Mouse (Mus musculus) monocyte, adult 5-6 weeks (primary cell): ENCODE results near the gene Clec2d. TPM values are rescaled to one million over a fixed set of nuclear protein-coding genes. Genes with fewer than 3 reads are reported as not detected.

Experiments
- ATAC-seq: fragments of 153-309, 156-312 bp; replicated peaks from 2 replicates; pipeline ENCODE4 v1.8.0; 2017; ENCODE audit warnings: mild to moderate bottlenecking; ENCODE audit not compliant: low TSS enrichment, insufficient number of reproducible peaks, severe bottlenecking, poor library complexity, low FRiP score
- total RNA-seq: library from RNA; stranded (forward); fragments of 200-1000, 200-491, 200-594 nt; gene quantifications from 3 replicates; pipeline ENCODE4 v1.2.3, GENCODE M21; 2017

Gene Clec2d
- total RNA-seq, 1 experiment from 2014 or later: 222 TPM

DNA sequence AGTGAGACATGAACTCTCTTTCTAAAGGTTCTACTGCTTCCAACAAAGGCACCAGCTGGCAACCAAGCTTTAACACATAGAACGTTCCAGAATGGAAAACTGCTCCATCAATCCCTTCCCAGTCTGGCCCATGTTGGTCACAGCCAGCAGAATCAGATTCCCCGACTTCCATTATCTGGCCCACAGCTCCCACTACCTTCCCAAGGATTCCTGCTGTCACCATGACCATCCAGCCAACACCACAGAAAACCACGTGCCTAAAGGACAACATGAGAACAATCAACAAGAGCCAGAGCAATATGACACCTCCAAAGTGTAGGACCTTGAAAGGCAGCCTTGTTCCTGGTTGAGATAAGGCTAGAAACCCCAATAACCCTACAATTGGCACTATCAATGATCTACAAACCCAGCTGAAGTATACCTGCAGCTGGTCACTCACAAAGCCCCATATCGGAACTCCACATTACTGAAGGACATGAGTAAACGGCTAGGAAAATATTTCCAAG is 37.8 kb downstream of the Clec2d start:
- no peak for ATAC-seq

DNA sequence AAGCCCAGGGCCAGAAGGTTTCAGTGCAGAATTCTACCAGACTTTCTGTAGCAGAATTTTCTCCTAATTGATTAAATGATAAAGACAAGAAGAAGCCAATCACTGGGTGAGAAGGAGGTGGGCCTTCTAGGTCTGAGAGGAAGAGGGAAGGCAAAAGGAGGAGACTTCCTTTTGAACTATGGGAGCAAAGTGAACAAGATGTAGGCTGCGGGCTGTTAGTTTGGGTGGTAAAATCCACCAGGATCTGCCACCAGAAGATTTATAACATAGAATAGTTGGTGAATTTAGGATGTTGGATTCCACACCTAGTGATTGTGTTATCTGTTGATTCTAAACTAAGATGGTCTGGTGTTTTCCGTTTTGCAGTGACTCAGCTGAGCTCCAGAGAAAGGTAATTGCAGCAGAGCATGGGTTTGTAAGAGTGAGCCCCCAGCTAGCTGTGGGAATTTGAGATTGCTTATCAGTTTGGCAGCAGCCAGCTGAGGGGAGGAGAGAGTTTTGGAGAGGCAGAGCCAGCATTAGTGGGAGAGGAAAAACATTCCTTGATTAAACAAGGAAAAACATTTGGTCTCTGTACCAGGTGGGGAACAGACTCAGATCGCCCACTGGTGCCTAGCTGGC is 39.6 kb downstream of the Clec2d start:
- ATAC-seq: no peak

- no peak for ATAC-seq
Observed at GRCm38 (mm10) chr6:129221053-129221452, 40.6 kb downstream of the Clec2d start.

- ATAC-seq: no peak
Observed at GRCm38 (mm10) chr6:129222188-129222800, 41.9 kb downstream of the Clec2d start.

DNA sequence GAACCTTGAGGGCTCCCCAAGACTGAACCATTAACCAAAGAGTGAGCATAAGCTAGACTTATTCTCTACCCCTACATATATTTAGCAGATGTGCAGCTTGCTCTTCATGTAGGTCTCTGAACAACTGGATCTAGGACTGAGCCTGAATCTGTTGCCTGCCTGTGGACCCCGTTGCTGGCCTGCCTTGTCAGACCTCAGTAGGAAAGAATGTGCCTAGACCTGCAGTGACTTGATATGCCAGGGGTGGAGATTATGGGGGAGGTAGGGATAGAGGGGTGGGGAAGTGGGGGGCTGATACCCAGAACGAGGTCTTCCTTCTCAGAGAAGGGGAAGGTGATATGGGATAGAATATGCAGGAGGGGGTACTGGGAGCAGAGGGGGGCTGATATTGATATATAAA is 43.2 kb downstream of the Clec2d start:
- ATAC-seq: no peak

GRCm38 (mm10) chr6:129224090-129224489 is 43.7 kb downstream of the Clec2d start:
- no peak for ATAC-seq

DNA sequence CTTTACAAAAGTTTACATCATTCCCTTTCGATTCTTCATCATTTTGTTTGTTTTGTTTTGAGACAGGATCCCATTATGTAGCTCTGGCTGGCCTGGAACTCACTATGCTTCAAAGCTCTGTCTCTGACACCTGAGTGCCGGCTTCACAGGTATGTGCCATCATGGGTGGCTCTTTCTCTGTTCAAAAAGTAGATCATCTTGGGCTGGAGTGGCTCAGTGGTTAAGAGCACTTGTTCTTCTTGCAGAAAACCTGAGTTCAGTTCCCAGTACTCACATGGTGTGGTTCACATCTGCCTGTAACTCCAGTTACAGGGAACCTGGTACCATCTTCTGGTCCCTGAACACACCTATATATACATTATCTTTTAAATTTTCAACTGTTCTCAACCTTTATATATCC is 44.7 kb downstream of the Clec2d start:
- peak; percentile 27; the same call in 1 of the 2 replicates for ATAC-seq

- ATAC-seq: no peak
Observed at GRCm38 (mm10) chr6:129228935-129229773, 48.7 kb downstream of the Clec2d start.

GRCm38 (mm10) chr6:129229774-129230578 is 49.6 kb downstream of the Clec2d start:
- no peak for ATAC-seq

DNA sequence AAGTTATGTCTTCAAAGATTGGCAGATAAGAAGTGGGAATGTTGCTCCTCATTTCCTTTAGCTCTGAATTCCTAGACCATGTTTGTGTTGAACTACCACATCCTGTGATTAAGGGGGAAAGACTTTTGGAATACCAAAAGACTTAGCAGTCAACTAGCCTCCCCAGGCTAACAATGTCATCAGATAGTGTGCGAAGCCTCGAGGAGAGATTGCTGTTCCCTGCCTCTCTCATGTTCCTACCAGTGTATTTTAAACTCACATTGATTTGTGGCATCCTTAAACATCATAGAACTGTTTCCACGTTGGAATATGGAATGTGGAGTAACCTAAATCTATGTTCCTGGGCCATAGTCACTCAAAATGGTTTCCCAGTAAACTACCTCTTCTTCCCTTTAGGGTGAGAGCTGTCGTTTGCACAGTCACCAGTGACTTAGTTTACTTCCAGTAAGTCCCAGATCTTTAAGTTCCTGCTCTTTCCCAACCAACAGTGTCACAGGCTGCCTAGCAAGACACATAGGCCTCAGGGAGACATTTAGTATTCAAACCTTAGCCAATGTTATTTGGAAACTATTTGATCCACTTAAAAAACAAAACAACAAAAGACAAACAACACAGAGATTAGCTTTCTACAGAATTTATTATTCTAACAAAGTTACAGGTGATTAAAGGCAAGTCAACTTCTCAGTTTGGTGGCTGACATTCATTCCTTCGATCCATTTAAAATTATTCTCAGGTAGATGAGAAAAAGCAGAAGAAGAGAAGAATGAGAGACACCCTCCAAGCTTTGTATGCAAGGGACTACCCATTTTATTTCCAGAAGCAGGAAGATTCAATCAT is 51.8 kb downstream of the Clec2d start:
- ATAC-seq: no peak

- ATAC-seq: peak; percentile 67
Observed at GRCm38 (mm10) chr6:129232842-129233205, 52.4 kb downstream of the Clec2d start.

DNA sequence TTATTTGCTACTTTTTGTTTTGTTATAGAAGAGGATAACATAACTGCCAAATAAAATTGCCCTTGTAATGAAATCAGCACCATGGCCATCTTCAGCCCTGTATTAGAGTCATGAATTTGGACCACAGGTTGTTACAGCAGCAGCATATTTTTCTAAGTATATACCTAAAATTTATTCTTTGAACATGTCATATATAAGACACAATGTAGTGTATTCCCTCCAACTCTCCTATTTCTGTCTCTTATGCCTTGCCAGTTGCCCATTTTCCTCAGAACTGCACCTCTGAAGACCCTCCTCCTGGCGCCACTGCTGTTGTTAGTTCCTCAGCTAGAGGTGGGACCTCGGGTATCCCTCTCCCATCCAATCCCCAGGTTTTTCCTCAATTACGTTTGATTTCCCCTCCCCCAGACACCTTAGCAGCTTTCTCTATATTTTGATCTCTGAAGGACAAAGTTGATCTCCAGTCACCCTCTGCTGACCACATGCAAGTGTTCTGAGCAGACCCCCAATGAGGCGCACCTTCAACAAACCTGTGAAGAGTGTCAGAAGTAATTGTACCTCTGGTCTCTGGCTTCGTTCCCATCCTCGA is 53.0 kb downstream of the Clec2d start:
- no peak for ATAC-seq

GRCm38 (mm10) chr6:129233955-129234369 is 53.5 kb downstream of the Clec2d start:
- ATAC-seq: peak; percentile 38

DNA sequence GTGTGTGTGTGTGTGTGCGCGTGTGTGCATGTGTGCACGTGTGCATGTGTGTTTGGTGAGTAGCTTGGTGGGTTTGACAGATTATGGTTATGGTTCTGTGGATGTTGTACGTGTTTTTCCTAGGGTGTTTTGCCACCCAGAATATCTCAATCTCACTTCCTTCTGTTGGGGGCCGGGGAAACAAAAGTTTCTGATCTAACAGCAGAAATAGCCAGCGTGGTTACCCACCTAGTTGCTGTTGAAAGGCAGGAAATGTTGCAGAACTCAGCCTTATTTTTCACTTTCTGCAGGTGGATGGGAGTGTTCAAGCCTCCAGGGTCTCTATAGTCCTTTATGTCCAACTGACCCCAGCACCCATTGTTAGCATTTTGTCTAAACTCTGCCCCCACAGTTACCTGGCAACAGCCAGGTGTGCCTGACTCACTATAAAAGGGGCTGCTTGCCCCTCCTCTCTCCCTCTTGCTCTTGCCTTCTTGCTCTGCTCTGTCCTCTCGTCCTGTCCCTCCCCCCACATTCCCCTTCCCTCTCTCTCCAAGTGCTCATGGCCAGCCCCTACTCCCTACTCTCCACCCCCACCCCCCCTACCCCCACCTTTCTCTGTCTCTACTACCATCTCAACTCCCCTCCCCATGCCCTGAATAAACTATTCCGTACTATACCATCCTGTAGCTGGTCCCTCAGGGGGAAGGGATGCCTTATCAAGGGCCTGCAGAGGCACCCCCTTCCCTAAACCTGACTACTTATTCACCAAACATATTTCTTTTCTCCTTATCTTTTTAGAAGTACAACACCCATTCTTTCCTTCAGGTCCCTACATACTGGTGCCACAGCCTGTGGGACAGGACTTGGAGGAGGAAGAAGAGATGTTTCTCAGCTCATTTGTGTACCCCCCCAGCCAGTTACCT is 54.3 kb downstream of the Clec2d start:
- no peak for ATAC-seq

GRCm38 (mm10) chr6:129235855-129236461 is 55.5 kb downstream of the Clec2d start:
- ATAC-seq: peak; percentile 38
